Mouse (Mus musculus): Measurements from ENCODE around the gene Spats2.

DNA sequence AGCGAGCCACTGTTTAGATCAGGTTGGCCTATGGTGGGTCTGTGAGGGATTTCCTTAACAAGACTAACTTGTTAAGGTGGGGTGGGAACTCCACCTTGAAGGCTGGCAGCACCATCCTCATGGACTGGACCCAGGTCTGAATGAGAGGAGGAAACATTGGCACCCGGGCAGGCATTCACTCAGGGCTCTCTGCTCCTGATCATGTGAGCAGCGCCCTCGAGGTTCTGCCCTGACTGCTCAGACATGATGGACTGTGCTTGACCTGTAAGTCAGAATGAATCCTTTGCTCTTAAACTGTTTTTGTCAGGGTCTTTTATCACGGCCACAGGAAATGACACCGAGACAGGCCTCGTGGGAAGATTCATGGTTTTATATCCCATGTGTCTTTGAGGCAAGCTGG, 20.5 kb upstream of the Spats2 start:
- TF ChIP-seq CTCF (IDR thresholded peaks at IDR 0.05; ENCODE audit: control insufficient read depth, insufficient read depth, insufficient read length) (no peak), USF1 (IDR thresholded peaks at IDR 0.05; ENCODE audit: low read depth) (no peak)

Data from C2C12 (cell line).